Mouse (Mus musculus) heart, postnatal 25 days (tissue): ENCODE data around the gene Med16. TPM values are rescaled to one million over a fixed set of nuclear protein-coding genes. Genes with fewer than 3 reads are reported as not detected.
A peak's percentile ranks its signal among the peaks of the same experiment; 100 is the strongest.

Source experiments
- DNase-seq: peaks from one replicate; pipeline ENCODE4 v3.0.0; 2022; ENCODE audit warnings: low spot score
- intact Hi-C: fragments of 180-260 bp; cut with DNase I; formaldehyde crosslinking; loops from one replicate; pipeline ENCODE4 v1.15.1; 2025
- total RNA-seq, 2 experiments: library from RNA; stranded (reverse); gene quantifications; 2 replicates each; pipeline ENCODE4 v1.2.3; 2021

The Med16 gene
- total RNA-seq, 2 experiments from 2014 or later = 49.2 to 50.7 TPM

DNA sequence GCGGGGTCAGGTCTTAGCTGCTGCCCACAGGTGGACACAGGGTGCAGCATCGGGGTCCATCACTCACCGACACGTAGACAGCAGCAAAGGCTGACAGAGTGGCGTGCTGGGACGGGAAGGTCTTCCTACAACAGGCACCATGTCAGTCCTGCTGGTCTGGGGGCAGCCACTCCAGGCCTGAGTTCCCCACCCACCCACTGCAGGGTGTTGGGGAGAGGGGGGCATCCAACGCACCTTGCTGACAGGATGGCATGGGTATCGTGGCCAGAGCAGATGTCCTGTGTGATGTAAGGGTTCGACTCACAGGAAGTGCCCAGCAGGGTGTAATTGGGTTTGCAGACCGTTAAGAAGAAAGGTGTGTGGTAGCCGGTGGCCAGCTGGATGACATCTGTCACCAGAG is 42.1 kb downstream of the Med16 start:
- intact Hi-C loops = loop anchor here (5.0 kb wide), 1 partner anchor 34 kb away; no protein-coding TSS in a partner anchor
- no peak for DNase-seq

DNA sequence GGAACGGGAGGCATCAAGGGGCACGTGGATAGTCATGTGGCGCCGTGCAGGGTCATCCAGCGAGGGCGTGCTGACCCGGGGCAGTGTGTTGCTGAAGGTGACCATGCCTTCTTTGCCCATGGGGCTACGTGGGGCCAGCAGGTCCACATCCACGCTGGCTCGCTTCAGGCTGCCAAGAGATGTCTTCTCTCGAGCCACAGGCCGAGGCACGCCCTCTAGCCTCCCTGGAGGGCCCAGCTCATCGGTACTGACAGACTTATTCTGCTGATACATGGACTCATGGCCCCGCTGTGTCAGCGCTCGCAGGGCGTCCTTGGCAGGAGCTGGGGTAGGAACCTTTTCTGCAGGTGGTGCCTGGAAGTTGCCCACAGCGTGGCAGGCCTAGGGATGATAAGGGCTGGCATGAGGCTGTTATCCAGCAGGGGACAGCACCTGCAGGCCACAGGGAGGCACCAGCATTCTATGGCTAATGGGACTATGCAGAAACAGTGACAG is 42.9 kb downstream of the Med16 start:
- intact Hi-C loops = loop anchor here (5.0 kb wide), 1 partner anchor 34 kb away; no protein-coding TSS in a partner anchor
- DNase-seq = no peak

DNA sequence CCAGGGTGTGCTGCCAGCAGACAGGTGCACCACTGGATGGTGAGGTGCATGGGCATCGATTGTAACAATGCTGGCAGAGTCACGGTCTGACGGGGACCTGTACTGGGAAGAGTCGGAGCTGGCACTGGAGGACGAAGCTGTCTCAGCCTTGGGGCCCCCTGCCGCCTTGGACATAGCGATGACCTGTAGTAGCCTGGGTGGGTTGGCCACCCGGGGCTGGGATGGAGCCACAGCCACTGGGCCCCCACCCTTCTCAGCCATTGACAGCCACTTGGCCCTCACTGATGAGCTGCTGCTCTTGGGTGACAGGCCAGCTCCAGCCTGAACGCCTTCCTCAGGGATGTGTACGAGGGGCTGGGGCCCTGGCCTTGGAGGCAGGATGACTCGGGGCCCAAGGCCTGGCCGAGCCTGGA is 43.5 kb downstream of the Med16 start:
- intact Hi-C loops = loop anchor here (5.0 kb wide), 1 partner anchor 33 kb away; no protein-coding TSS in a partner anchor
- DNase-seq = no peak

DNA sequence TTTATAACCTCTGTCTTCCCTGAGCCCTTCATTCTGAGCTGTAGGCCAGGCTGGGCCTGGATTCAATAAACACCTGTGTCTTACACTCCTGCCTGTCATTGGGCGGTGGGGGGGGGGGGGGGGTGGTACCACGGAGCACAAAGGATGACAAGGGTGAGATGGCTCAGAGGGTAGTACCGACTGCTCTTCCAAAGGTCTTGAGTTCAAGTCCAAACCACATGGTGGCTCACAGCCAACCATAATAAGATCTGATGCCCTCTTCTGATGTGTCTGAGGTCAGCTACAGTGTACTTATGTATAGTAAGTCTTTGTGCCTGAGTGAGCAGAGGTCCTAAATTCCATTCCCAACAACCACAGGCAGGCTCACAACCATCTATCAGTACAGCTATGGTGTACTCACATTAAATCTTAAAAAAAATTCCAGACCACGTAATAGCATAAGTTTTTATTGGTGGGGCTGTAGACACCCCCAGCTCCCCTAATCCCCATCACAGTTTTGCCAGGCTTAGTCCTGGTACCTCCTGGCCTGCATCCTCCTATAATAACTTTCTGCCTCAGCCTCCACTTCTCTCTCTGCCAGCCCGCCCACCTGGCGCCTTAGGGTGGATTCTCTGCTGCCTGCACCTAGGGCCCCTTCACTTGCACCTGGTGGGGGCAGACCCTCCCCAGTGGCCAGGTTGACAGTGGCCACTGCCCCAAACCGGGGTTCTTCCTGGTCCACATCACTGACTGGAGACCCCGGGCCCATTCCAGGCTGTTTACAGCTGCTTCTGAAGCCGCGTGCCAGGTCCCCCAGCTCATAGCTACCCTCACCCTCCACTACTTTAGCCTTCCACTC is 44.2 kb downstream of the Med16 start:
- DNase-seq = no peak
- intact Hi-C loops = loop anchor here (5.0 kb wide), 1 partner anchor 32 kb away; no protein-coding TSS in a partner anchor

DNA sequence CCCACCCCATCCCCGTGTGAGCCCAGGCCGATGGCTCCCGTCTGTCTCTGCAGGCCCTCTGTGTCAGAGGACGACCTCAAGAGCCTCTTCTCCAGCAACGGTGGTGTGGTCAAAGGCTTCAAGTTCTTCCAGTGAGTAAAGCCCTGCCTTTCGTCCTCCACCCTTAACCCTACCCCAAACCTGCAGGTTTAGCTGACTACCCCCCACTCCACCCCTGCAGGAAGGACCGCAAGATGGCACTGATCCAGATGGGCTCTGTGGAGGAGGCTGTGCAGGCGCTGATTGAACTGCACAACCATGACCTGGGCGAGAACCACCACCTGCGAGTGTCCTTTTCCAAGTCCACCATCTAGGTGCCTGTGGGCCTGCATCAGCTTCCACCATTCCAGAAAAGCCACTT is 45.8 kb downstream of the Med16 start:
- DNase-seq = no peak
- intact Hi-C loops = no loop called here

DNA sequence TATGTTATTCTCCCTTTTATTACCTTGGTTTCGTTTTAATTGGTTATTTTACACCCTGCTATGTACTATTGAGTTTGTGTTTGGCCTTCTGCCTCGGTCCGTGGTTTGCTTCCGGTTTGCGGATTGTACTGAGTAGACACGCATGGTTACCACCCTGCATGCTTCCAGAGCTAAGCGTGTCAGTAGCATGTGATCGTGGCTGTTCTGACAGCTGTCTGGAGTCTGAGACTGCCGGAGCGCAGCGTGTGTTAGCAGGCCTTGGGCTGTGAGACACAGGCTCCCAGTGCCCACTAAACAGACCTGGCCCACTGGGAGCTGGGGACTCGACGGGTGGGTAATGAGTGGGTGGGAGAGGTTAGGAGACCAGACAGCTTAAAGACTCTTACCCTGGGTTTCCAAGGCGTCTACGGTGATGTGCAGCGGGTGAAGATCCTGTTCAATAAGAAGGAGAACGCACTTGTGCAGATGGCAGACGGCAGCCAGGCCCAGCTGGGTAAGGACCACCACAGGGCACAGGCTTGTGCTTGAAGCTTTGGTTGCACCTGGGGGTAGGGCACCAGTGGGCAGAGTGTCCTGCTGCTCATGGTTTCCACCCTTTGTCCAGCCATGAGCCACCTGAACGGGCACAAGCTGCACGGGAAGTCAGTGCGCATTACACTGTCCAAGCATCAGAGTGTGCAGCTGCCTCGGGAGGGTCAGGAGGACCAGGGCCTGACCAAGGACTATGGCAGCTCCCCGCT is 46.5 kb downstream of the Med16 start:
- no peak for DNase-seq
- intact Hi-C loops = no loop called here

DNA sequence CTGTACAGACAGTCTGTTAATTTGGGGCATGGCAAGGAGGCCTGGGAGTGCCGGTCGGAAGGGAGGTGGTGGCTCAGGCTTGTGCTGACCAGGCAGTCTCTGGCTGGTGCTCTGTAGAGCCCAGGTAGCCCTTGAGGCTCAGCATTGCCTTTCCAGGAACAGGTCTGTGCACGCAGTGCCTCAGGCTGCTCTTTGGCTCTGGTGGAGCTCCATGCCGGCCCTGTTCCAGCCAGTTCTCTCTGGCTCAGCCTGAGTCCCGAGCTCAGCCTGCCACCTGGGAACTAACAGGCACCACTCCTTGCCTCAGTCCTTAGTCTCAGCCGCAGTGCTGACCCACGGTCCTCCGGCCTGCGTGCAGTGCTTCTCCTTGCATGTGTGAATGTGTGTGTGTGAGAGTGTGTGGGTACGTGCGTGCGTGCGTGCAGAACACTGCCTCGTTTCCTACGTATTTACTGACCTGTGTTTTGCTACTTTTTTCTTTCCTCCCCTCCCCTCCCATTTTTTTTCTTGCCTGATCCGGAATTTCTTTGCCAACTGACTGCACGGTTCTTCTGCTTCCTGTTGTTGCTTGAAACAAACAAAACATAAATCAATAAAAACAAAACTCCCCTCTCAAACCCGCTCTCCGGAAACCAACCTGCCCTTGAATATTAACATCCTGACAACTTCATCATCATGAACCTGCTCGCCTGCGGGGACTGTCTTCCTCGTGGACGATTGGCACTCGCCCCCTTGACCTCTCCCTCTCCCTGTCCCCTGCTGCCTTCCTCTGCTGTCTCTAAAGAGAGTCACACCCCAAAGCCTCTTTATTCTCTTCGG is 47.3 kb downstream of the Med16 start:
- DNase-seq = no peak

DNA sequence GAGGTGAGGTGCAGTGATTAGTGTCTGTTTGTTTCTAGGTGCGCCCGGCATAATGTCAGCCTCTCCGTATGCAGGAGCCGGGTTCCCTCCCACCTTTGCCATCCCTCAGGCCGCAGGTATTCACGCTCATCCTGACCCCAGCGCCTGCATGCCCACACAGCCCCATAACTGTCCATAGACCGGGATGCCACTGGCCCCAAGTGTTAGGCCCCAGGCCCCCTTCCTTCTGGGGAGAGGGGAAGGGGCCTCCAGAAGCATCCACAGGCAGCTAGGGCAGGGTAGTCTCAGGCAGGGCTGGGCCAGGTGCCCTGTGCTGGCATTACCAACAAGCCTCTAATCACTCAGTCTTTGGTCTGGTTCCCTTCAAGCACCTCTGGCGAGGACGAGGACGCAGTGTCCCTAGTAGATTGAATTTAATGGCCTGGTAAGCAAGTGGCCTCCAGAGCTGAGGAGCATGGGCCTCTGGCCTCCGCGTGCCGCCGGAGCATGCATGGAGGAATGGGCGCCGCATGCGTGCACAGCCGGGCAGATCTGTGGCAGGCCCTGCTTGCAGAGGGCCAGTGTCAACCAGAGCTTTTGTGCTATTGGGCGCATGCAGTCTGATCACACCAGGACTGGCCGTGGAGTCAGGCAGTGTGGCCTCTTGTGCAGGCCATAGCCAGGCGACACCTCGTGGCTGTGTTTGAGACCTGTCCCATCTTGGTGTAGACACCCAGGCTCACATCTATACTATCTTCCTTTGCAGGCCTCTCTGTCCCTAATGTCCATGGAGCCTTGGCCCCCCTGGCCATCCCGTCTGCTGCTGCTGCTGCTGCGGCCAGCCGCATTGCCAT is 48.4 kb downstream of the Med16 start:
- DNase-seq = no peak
- intact Hi-C loops = no loop called here

More for the DNA sequence above, 47.3 kb downstream of the Med16 start:
- intact Hi-C loops = no loop called here

DNA sequence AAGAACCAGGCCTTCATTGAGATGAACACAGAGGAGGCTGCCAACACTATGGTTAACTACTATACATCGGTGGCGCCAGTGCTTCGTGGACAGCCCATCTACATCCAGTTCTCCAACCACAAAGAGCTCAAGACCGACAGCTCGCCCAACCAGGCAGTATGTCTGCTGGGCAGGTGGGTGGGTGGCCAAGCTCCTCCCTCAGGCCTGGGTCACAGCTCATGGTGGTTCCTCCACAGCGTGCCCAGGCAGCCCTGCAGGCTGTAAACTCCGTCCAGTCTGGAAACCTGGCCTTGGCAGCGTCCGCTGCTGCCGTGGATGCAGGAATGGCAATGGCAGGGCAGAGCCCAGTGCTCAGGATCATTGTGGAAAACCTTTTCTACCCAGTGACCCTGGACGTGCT is 49.6 kb downstream of the Med16 start:
- intact Hi-C loops = loop anchor here (10.0 kb wide), 1 partner anchor 286 kb away; the partner anchor contains the start of genes Cbarp and Midn
- no peak for DNase-seq

DNA sequence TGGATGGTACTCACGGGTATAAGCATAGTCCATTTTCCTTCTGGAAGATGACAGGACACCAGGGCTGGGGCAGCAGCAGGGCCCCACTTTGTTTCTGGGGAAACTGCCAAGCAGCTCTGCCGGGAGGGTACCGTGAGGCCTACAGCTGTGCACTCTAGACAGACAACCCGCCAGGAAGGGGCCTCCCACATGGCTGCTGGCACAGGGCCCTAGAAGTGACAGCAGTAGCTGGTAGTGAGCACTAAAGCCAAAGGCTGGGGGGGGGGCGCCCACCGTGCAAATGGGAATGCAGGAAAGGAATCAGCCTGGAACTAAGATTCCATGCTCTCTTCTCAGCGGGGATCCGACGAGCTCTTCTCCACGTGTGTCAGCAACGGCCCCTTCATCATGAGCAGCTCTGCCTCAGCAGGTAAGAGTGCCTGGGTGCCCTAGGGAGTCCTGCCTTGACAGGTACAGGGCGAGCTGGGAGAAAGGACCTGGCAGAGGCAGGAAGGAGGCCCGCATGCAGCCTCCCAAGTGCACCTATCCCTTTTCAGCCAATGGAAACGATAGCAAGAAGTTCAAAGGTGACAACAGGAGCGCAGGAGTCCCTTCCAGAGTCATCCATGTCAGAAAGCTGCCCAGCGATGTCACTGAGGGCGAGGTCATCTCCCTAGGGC is 50.2 kb downstream of the Med16 start:
- intact Hi-C loops = loop anchor here (10.0 kb wide), 1 partner anchor 286 kb away; the partner anchor contains the start of genes Cbarp and Midn
- no peak for DNase-seq

DNA sequence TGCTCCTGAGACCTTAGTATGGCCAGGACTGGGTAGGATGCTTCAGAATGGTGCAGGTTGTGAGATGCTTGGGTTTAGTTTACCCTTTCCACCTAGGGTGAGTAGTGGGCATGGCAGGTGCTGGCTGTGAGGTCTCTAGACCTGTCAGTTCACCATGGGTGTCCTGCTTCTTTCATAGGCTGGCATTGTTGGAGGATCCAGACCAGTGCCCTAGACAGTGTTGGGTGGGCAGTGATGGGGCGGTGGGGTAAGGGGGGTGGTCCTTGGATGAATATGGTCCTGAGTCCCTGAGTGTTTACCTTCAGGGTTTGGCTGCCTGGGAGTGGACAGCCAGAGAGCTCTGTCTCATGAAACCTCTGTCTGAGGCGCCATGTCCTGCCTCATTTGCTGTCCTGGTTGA is 50.8 kb downstream of the Med16 start:
- intact Hi-C loops = loop anchor here (2.0 to 10.0 kb wide), 2 partner anchors 17 to 287 kb away; partner anchors contain the start of genes Cbarp and Midn
- no peak for DNase-seq

DNA sequence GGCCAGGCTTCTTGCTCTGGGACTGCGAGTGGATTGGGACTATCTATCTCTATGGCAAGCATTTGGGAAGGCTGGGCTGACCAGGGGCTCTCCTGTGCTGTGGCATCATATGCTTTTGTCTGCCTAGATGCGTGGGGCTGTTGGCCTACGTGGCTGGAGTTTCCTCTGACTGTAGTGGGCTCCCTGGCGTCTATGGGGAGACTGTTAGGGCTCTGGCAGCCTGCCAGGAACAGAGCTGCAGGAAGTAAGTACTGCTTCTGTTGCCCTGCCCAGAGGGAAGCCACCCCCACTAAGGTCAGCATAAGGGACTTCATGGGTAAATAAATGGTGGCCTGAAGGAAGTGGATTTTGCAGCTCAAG is 51.3 kb downstream of the Med16 start:
- intact Hi-C loops = loop anchor here (2.0 to 10.0 kb wide), 2 partner anchors 17 to 287 kb away; partner anchors contain the start of genes Cbarp and Midn
- DNase-seq = peak; percentile 68

DNA sequence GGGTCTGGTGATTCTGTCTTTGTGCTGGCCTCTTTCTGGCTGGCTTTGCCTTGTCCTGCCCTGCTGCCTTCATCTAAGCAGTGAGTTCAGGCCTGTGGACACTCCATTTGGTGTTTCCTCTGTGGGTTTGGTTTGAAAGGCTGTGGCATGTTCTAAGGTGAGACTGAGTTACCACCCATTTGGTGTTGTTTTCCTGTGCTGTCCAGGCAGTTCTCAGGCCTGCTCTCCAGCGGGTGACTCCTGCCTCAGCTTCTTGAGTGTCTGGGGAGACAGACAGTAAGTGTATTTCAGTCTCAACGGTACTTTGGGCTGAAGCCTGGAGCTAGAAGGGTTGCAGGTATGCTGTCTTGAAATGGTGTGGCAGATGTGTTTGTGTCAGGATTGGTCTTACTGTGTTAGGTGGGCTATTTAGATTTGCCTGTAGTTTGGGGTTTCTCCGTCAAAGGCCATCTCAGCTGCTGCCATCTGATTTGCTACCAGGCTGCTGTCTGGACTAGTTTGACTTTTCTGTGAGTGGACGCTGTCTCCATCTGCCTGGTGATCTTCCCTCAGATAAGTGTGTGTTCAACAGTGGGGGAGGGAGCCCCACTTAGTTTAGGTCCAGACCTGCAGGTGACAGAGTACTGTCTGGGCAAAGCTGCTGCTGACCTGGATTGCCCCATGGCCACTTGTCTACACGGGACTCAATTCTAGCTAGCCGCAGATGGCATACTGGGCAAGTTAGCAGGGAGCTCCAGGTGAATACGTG is 51.8 kb downstream of the Med16 start:
- intact Hi-C loops = loop anchor here (2.0 to 10.0 kb wide), 2 partner anchors 16 to 288 kb away; partner anchors contain the start of genes Cbarp and Midn

DNA sequence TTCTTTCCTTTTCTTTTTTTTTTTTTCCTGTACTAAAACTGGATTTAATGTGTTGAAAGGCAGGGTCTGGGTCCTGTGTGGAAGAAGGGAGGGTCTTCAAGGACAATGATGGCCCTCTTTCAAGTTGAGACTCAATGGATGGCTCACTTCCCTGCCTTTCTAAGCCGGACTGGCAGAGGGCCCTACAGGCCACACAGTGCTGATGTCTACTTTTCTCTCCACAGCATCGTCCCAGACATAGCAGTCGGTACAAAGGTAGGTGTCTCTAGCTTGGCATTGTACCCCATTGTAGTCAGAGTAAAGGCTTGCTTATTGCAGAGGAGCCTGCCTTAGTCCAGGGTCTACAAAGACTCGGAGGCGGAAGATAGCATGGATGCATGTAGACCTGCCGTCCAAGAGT is 52.4 kb downstream of the Med16 start:
- no peak for DNase-seq
- intact Hi-C loops = loop anchor here (2.0 to 10.0 kb wide), 2 partner anchors 15 to 289 kb away; partner anchors contain the start of genes Cbarp and Midn

More for the DNA sequence above, 51.8 kb downstream of the Med16 start:
- DNase-seq = no peak

DNA sequence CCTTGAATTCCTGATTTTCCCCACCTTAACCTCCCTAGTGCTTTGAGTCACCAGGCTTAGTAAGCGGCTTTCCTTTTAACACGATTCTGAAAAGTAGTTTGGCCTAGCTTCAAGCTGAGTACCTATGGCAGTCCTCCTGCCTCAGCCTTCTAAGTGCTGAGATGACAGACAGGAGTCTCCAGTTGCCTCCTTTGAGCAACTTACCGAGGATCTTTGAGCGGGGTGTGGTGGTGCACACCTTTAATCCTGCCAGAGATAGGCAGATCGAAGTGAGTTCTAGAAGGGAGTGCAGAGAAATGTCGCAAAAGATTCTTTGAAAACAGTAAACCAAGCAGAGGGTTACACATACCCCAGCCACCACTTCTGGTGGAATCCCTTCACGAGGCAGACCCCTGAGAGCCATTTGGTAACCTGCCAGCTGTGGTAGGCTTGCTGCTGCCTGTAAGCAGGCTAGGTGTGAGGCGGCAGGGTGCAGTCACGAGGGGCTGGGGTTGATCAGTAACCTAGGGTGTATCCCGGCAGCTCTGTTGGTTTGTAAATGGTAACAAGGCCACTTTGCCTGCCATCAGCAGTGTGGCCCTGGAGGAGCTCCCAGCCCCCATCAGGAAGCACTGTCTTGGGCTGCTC is 53.1 kb downstream of the Med16 start:
- intact Hi-C loops = loop anchor here (2.0 to 10.0 kb wide), 2 partner anchors 15 to 289 kb away; partner anchors contain the start of genes Cbarp and Midn
- DNase-seq = no peak

DNA sequence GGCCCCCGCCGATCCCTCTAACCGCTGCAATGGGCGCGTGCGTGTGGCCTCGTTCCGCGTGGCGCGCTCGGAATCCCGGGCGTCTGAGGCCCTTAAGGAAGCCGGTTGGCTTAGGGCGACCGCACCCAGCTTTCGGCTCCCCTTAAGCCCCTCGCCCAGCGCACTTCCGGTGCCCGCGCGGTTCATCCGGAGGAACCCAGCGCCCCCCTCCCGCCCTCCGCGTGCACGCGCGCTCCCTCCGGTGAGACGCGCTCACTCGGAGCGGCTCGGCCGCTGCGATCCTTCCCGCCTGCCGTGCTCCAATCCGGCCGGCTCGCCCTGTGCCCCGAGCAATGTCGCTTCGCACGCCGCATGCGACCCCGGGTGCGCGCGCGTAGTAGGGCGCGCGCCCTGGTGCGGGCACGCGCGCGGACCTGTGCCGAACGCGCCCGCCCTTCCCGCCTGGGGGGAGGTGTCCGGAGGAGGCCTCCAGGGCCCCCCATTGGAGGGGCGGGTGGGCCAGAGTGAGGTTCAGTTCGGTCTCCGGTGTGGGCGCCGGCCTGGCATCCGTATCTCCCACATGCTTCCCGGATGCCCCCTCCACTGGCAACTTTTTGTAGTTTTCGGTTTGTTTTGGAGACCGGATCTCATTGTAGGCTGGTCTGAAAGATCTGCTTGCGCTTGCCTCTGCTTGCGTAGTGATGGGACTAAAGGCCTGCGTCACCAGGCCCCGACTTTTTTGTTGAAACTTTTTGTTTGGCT is 53.8 kb downstream of the Med16 start:
- DNase-seq = peak; percentile 52
- intact Hi-C loops = loop anchor here (10.0 kb wide), 1 partner anchor 290 kb away; the partner anchor contains the start of genes Cbarp and Midn
